Mouse (Mus musculus) ZHBTc4 (cell line): Measurements from ENCODE around the gene Mphosph9.

Experiments used
- DNase-seq: peaks from one replicate; pipeline ENCODE4 v3.0.0-alpha.2; 2011; ENCODE audit warnings: low read depth, low spot score

Mphosph9 gene

DNA sequence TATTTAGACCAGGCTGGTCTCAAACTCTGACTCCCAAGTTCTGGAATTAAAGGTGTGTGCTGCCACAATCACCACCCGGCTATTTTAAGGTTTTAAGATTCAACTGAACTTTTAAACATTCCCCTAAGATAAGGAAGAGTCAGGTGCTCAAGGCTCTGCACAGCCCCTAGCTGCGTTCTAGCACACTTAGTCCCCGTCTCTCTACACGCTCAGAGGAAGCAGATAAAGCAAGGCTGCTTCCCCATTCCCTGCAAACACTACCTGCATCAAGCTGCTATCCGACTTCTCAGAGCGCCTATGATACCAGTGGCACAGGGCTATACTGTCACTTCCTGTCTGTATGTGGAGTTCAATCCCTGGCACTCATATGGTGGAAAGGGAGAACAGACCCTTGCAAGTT is 60.1 kb downstream of the Mphosph9 start:
- no peak for DNase-seq

DNA sequence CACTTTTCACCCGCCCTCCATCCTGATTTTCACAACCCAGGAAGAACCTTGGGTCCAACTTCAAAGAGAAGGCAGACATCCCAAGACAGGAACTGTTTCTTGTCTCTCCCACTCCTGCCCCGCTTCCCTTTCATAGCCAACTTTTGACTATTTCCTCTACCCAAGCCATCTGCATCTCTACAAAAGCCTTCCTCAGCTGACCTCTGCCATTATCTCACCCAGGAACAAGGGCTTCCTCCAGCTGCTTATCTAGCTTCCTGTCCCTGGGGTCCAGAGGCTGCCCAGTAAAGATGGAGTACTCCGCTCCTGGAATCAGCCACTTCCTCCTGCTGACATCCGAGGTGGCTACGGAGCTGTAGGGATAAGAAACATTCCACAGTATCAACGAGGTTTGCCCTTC is 61.0 kb downstream of the Mphosph9 start:
- no peak for DNase-seq

DNA sequence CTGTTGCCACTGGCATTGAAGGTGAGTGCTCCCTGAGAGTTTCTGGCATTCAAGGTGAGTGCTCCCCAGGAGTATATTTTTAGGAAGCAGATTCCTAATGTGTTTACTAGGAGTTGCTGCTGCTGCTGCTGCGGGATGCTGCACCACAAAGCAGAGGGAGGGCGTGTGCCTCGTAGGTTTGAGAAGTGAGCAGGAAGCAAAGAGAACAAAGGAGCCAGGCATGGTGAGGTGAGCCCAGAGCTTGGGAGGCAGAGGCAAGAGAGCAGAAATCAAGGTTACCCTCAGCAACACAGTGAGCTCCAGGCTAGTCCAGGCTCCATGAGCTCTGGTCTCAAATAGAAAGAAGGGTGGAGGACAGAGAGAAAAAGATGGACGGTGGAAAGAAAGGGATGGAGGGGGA is 64.5 kb downstream of the Mphosph9 start:
- DNase-seq = peak; percentile 68

DNA sequence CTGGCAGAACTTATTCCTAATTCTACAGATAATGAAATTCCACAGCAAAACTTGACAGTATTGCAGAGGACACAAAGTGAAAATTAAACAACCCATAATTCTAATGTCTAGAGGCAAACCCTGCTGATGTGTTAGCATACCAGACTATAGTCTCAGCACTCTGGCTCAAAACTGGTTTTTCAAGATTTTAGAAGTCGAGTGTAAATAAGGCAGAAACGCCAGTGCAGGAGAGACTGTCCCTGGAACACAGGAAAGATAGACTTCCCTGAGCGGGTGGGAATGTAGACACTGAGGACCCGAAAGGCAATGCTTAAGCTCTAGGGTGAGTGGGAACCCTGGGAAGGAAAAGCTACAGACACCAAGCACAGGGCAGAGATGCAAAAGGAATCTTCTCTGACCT is 65.7 kb downstream of the Mphosph9 start:
- DNase-seq = no peak

DNA sequence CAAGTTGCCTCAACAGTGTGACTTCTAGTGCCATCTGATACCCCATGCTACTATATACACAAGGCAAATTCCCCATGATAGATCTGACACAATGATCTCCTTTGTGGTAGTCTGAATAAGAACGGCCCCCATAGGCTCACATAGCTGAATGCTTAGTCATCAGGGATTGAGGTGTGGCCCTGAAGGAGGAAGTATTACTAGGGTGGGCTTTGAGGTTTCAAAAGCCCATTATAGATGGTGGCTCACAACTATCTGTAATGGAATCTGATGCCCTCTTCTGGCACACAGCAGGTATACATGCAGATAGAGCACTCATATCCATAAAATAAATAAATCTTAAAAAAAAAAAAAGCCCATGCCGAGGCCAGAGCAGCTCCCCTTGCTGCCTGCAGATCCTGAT is 68.6 kb downstream of the Mphosph9 start:
- no peak for DNase-seq

DNA sequence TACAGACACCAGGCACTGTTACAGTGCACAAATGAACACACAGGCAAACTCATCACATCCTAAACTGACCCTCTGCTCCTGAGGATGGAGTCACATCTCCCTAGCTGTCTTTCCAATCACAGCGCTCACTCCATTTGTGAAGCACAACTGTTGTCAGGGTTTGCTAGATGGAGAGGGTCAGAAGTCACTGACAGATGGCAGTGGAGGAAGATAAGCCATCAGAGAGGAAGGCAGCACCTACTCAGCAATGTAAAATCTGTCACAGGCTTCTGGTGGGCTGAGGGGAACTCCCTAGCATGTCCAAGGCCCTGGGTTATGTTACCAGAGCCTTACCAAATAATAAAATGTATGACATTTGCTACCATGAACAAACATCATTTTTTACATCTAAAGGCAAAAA is 69.7 kb downstream of the Mphosph9 start:
- DNase-seq = no peak

DNA sequence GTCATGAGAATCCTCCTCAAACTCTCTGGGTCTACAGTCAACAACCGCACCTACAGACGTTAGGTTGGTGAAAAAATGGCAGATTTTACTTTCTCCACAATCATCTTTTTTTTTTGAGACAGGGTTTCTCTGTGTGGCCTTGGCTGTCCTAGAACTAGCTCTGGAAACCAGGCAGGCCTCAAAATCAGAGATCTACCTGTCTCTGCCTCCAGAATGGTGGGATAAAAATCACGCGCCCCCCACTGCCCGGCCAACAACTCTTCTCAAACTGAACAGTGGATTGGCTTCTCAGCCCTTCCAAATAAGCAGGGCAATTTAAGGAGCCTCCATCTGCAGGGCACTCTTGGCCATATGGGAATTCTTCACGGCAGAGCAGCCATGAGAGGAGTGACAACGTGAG is 72.6 kb downstream of the Mphosph9 start:
- no peak for DNase-seq

DNA sequence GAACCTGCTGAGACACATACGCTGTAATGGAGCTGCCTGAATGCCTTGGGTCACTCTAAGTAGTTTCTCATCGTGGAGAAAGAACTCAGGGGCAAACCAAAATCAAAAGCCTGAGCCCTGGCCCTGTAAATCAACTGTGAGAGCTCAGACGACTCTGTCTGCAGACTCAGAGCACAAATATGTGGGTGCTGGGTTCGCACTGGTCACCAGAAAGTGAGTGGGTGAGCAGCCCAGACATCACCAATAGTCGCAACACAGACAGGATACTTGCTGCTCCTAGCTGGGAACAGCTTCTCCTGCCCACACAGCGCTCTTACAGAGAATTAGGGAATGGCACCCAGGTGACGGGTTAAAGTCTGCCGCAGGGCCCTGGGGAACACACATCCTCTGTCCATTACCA is 74.2 kb downstream of the Mphosph9 start:
- DNase-seq = no peak

DNA sequence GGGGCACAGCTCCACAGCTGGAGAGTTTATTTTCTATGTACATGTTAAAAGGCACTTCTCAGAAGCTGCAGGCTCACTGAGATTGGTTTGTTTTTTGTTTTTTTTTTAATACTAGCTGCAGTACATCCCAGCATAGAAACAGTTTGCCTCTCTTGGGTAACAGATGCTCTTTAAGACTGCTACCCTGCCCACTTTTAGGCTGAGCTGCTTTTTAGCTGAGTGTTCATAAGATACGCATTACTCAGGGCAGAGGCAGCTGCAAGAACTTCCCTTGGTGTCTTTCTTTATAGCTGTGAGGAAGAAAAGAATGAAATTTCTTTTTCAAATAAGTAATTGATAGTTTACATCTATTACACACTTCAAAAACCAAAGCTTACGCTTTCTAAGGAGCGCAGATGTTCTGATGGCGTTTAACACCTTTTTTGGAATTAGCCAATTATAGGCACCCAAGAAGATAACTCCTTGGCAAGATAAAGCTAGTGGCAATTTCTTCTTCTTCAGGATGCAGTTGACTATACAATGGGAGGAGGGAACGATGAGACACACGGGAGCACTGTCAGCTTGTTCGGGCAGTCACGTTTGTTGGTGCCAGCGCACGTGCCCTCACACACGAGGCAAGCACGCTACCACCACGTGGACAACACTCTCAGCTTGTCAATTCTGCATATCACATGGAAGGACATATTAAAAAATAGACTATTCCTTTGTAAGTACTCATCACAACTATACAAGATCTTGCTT is 75.0 kb downstream of the Mphosph9 start:
- no peak for DNase-seq

DNA sequence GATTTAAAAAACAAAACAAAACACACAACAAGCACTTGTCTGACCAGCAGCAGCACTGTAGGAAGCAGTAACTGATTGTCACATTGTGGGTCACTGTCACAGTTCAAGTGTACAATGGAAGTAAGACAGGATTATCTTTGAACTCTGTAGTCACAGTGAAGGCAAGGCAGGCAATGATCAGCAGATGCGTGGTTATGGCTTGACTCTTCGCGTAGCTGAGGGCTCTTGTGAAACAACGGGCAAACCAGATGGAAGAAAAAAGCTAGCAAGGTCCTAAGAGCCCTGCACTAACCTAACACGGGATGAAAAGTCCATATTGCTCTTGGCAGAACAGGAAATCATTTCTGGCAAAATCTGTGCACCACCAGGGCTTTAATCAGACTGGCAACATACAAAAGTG is 76.7 kb downstream of the Mphosph9 start:
- DNase-seq = no peak

DNA sequence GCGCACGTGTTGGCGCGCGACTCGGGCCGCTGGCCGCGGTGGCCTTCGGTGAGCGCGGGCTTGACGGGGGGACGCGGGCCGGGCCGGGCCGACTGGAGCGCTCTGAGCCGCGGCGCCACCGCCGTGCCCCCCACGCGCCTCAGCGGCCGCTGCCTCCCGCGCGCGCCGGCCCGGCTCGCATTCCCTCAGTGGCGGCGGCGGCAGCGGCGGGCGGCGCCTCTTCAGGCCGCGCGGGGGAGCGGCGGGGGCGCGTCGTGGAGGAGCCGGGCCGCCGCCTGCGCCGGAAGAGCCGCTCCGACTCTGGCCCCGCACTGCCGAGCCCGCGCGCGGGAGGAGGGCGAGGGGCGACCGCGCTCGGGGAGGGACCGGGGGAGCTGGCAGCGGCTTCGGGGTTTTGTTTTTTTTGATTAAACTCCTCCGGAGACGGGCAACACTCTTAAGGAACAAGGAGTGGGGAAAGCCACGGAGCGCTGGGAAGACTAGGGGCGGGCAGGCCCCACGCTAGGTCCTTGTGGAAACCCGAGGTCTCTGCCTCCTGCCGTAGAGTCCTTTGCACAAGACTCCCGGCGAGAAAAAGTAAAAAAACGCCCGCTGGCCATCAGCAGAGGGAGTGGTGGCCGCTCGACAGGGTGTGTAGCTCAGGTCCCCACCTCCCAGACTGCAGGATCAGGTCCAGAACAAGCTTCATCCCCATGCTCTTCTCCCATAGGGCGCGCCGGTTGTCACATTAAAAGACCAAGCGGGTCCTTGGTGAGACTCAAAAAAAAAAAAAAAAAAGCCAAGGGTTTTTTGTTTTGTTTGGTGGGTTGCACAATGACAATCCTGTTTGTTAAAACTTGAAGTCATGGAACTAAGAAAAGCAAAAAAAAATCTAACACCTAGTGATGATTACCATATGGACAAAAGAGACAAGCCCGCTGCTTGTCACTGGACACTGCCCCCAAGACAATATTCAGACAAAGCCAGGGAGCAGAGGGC is 77.9 kb downstream of the Mphosph9 start, which contains the start of gene Pitpnm2:
TSS of gene Pitpnm2 (minus strand) at position 147 of the 978 bp plus-strand sequence.
- peak; percentile 56 for DNase-seq

DNA sequence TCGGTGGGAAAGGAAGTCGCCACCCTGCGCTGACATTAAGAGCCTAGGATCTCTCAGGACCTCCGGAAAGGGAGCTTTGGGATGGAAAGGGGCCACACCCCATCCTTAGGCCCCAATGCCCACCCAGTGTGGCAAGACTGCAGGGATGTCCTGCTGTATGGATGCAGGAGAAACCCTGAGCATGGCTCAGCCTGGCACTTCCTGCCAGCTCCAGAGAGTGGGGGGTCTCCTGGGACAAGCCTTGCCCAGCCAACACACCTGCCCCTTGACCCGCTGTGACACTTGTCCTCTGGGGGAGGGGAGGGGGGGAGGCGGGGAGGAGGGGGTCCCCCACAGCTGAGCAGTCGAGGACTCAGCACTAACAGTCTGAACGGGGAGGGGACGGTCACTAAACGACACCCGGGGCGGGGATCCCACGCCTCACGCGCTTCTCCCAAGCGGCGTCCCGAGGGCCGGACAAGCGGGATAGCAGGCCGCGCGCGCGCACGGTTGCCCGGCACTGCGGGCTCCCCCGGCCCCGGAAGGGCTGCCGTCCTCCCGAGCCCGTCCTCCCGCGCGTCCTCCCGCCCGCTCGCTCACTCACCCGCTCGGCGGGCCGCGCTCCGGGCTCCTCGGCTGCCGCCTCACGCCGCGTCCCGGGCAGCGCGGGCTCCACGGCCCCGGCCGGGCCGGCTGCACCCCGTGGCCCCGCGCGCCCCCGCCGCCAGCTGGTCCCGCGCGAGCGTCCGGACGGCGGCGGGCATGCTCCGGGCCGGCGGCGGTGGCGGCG is 78.7 kb downstream of the Mphosph9 start:
- peak; percentile 41 for DNase-seq

DNA sequence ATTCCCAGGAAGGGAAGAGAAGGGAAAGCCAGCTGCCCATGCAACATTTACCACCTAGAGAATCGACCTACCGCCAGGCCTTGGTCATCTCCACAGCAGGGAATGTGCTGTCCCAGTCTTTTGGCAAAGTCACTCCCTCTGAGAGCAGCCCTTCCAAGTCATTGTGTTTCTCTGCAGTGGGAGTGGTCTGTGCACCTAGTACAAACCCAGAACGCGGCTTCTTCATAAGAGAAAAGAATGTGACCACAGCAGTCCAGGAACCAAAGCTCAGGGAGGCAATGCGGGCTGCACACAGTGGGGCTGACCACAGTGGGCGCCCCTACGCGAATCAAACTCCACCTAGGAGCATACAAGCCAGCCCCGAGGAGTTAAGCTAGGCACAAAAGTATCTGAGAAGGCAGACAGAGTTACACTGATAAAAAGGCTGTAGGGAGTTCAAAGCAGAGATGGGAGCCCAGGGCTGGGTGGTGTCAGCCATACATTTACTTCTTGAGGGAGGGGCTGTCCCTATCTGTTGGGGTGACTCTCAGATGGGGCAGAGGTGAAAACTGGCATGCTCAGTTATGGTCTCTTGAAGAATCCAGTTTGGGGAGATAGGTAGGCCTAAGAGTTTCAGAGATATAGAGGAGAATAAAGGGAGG is 79.7 kb downstream of the Mphosph9 start:
- peak; percentile 74 for DNase-seq

DNA sequence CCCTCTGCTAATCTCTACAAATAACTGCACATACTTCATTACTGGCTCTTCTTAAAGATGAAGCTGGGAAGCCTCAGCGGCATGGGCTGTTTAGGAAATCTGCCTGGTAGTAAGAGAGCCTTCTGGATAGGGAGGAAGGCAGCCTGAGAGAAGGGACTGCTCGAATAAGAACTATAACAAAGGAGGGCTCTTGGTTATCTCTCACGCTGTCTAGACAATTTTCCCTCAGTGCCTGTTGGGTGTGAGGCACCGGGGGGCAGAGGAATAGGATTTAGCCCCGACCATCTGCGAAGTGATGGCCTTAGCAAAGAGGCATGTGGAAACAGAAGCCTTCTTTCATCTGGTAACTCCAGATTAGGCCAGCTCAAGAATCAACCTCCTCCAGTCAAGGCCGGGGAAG is 80.5 kb downstream of the Mphosph9 start:
- DNase-seq = no peak

DNA sequence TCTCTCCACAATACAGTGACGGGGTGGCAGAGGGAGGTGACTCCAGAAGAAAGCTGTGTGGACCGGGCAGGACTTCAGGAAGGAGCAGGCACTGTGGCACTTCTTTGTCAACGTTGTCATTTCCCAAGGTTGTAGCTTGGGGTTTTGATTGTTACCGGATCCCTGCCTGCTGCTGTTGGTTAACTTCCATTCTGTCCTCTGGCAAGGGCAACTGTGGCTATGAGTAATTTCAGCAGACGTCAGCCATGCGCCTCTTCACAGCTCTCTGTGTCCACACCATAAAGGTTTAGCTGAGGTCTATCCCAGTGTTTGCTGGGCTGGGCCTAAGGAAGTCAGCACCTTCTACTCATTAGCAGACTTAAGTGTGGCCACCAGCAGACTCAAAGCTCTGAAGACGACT is 82.9 kb downstream of the Mphosph9 start:
- peak; percentile 13 for DNase-seq

DNA sequence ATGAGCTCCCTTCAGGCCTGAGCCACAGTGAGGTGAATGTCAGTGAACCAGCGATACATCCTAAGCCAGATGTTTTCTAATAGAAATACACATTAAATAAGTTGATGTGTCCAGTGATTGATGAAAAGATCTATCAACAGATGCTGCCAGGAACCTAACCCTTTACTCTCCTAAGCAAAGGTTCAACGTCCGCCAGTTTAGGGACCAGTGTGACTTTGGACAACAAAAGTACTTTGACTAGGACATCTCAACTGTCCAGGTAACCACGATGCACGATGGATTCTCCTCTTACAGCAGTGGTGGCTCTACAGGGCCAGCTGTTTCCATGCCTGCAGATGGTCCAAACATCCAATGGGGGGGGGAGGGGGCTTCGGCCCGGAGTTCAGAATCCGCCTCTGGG is 83.3 kb downstream of the Mphosph9 start:
- no peak for DNase-seq

DNA sequence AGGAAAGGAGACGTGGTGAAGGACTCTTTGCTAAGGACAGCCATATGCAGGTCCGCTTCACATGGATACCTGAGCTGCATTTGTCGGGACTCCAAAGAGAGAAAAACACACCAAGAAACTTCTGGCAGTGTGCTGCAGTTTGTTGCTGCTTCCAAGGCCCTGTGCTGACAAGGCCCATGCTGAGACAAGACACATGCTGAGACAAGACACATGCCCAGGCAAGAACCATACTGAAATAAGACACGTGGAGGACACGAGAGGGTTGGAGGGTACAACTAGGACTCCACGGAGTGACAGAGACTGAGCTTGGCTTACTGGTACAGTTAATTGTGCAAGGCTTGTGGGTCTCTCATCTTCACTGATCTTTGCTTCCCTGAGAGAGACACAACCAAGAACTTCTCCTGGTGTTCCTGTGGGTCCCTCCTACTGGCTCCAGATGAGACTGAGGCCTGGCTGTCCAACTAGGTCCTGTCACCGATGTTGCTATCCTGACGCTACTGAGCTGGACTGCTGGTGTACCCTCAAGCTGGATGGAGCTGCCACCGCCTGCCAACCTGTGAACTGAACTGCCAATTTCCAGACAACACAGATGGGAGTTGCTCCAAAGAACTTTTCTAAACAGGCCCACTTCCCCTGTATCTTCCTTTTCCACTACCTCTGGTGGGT is 84.4 kb downstream of the Mphosph9 start:
- peak; percentile 51 for DNase-seq

DNA sequence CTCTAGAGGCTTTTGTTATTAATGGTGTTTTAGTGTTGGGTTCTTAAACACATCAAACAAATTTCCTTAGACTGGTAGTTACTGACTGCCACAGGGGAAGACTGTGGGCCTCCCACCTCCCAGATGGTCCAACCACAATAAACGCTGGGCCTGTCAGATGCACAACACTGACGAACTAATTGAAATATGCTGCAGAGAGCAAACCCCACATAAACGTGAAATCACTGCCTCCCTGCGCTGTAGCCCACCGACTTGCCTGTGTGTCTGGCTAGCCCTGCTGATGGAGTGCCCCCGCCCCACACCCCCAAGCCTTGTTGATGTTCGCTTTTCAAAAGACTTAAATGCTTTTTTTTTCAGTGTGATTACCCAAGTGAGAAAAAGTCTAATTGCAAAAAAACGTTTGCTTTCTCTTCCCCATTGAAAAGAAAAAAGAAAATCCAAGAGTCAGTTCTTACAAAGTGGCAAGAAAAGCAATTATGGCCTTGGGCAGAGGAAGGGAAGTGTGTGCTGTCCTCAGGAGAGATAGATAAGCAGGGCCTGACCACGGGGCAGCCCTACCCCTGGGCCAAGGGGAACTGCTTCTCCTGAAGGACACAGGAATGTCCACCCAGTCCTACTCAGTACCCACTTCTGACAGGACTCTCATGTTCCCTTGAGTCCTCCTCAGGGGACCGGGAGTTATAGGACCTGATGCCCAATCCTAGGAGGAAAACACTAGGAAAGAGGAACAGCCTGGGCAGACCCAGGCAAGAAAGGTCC is 85.9 kb downstream of the Mphosph9 start:
- no peak for DNase-seq

DNA sequence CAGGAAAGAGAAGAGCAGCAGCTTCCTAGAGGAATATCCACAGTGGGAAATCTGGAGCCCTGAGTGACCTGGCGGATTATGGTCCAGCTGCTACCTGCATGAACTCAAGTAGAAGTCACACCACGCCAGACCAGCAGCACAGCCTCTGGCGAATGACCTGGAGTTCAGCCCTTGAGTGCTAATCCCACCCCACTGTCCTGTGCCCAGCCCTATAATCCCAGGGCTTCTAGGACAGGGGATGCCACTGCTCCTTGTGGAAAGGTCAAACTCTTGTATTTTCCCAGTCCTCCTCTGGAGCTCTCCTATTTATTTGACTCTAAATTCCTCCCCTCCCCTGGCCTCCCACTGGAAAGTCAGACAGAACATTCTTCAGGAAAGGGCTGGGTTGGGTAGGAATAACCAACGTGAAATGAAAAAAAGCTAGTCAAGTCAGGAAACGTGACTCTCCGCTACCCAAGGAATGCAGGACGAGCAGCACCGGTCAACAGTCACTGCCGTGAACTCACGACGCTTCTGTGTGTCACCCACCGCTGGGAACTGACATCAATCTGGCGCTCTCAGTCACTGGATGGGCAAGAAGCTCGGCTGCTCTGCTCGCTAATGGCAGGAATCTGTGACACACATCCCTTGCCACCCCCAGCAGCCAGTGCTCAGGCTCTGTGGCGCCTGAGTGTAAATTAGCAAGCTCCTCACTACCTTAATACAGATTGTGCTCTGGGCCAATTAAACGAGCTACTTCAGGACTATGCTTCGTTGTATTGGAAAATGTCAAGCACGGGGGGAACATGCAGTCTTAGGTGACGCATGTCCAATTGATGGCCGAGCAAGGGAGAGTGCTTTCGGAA is 86.7 kb downstream of the Mphosph9 start:
- DNase-seq = no peak
